Mouse (Mus musculus) liver, embryonic 14.5 days (tissue): Measurements from ENCODE around the gene Exoc6b.

Source experiments
- CTCF ChIP-seq: IDR thresholded peaks from 2 replicates; pipeline ENCODE4 v1.5.1; 2016; ENCODE audit warnings: antibody characterized with exemption, low read depth, control low read depth
- EP300 ChIP-seq: IDR thresholded peaks from 2 replicates; pipeline ENCODE4 v1.6.1; 2016; ENCODE audit warnings: antibody characterized with exemption, low read depth

DNA sequence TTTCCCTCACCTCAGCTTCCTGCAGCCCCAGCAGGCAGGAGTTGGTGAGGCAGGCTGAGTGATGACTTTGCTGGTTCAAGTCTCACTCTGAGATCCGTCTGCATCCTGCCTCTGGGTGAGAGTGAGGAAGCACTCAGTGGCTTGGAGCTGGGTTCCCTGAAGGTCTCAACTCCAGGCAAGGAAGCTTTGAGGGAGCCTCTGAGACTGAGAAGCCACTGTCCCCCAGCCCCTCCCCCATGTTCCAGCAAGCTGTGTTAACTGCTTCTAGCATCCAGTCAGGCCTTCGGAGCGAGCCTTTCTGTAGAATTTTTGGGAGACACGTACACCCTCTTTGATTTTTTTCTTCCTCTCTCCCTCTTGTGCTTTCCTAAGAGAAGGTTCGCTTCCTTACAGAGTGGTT, 486.5 kb downstream of the Exoc6b start:
- TF ChIP-seq CTCF, result no peak
- TF ChIP-seq EP300, result no peak
